Mouse (Mus musculus): ENCODE results near the gene Crtac1.
A peak's percentile ranks its signal among the peaks of the same experiment; 100 is the strongest.

Gene Crtac1

GRCm38 (mm10) chr19:42415042-42415441 is 16.5 kb downstream of the Crtac1 start:
- no peak for DNase-seq (ENCODE audit: low spot score)

- no peak for DNase-seq (ENCODE audit: low spot score)
These were observed 21.7 kb downstream of the Crtac1 start for GRCm38 (mm10) chr19:42409856-42410255.

- no peak for DNase-seq (ENCODE audit: low spot score)
These were observed 22.4 kb downstream of the Crtac1 start for GRCm38 (mm10) chr19:42409226-42409625.

GRCm38 (mm10) chr19:42404364-42404763 is 27.2 kb downstream of the Crtac1 start:
- DNase-seq (ENCODE audit: low spot score), result no peak

- no peak for DNase-seq (ENCODE audit: low spot score)
These were observed 31.6 kb downstream of the Crtac1 start for GRCm38 (mm10) chr19:42399974-42400373.

GRCm38 (mm10) chr19:42397281-42397680 is 34.3 kb downstream of the Crtac1 start:
- peak; percentile 52 for DNase-seq (ENCODE audit: low spot score)

GRCm38 (mm10) chr19:42394848-42395534 is 36.6 kb downstream of the Crtac1 start:
- no peak for DNase-seq (ENCODE audit: low spot score)

- no peak for DNase-seq (ENCODE audit: low spot score)
These were observed 37.7 kb downstream of the Crtac1 start for GRCm38 (mm10) chr19:42393920-42394319.

- no peak for DNase-seq (ENCODE audit: low spot score)
These were observed 39.5 kb downstream of the Crtac1 start for GRCm38 (mm10) chr19:42392094-42392493.

- no peak for DNase-seq (ENCODE audit: low spot score)
These were observed 42.0 kb downstream of the Crtac1 start for GRCm38 (mm10) chr19:42389574-42389973.

GRCm38 (mm10) chr19:42384981-42385598 is 46.5 kb downstream of the Crtac1 start:
- no peak for DNase-seq (ENCODE audit: low spot score)

GRCm38 (mm10) chr19:42380981-42381373 is 50.6 kb downstream of the Crtac1 start:
- DNase-seq (ENCODE audit: low spot score), result no peak

- no peak for DNase-seq (ENCODE audit: low spot score)
These were observed 51.1 kb downstream of the Crtac1 start for GRCm38 (mm10) chr19:42380321-42380980.

- no peak for DNase-seq (ENCODE audit: low spot score)
These were observed 51.8 kb downstream of the Crtac1 start for GRCm38 (mm10) chr19:42379798-42380197.

- no peak for DNase-seq (ENCODE audit: low spot score)
These were observed 54.4 kb downstream of the Crtac1 start for GRCm38 (mm10) chr19:42377206-42377605.

GRCm38 (mm10) chr19:42363551-42363950 is 68.0 kb downstream of the Crtac1 start:
- no peak for DNase-seq (ENCODE audit: low spot score)

GRCm38 (mm10) chr19:42358406-42358805 is 73.2 kb downstream of the Crtac1 start:
- no peak for DNase-seq (ENCODE audit: low spot score)

GRCm38 (mm10) chr19:42356854-42357253 is 74.7 kb downstream of the Crtac1 start:
- no peak for DNase-seq (ENCODE audit: low spot score)

GRCm38 (mm10) chr19:42355476-42355875 is 76.1 kb downstream of the Crtac1 start:
- no peak for DNase-seq (ENCODE audit: low spot score)

GRCm38 (mm10) chr19:42341183-42341582 is 90.4 kb downstream of the Crtac1 start:
- peak; percentile 16 for DNase-seq (ENCODE audit: low spot score)

- no peak for DNase-seq (ENCODE audit: low spot score)
These were observed 99.4 kb downstream of the Crtac1 start for GRCm38 (mm10) chr19:42332081-42332736.

- DNase-seq (ENCODE audit: low spot score), result no peak
These were observed 100.1 kb downstream of the Crtac1 start for GRCm38 (mm10) chr19:42331446-42331845.

- DNase-seq (ENCODE audit: low spot score), result no peak
These were observed 103.4 kb downstream of the Crtac1 start for GRCm38 (mm10) chr19:42328160-42328559.
